Mouse (Mus musculus): ENCODE measurements around the gene Rbm38. TPM values are rescaled to one million over a fixed set of nuclear protein-coding genes. Genes with fewer than 3 reads are reported as not detected.

Rbm38 gene
- polyA plus RNA-seq, 1 experiment from 2014 or later: 69.4 TPM

GRCm38 (mm10) chr2:173042504-173043162 is 22.3 kb downstream of the Rbm38 start:
- Histone ChIP-seq H3K4me2 (ENCODE audit: low read depth, severe bottlenecking) (no peak overlapping the region), H3K9ac (ENCODE audit: low read length) (no peak overlapping the region), H3K4me1 (ENCODE audit: control insufficient read depth, insufficient read depth, low read length) (no peaks in the 10 kb centered on the region), H3K9me3 (ENCODE audit: control insufficient read depth, low read length) (no peaks in the 10 kb centered on the region), H3K4me3 (ENCODE audit: low read depth, low read length) (no peak overlapping the region), H3K27ac (replicated peaks; ENCODE audit: low read depth, low read length) (no peak overlapping the region), H3K36me3 (ENCODE audit: control insufficient read depth, insufficient read depth, low read length) (no peaks in the 10 kb centered on the region), H3K27me3 (ENCODE audit: control insufficient read depth, insufficient read depth, low read length) (no peaks in the 10 kb centered on the region)
- 75% methylated on average over 11 of the region's 11 CpGs for WGBS
- DNase-seq (ENCODE audit: low spot score) (no peak), ATAC-seq (ENCODE audit: insufficient number of reproducible peaks, low FRiP score, low TSS enrichment, low read depth) (no peak)

- no peak overlapping the region for H3K27ac ChIP-seq (replicated peaks; ENCODE audit: low read depth, low read length)
- H3K27me3 ChIP-seq (ENCODE audit: control insufficient read depth, insufficient read depth, low read length): no peaks in the 10 kb centered on the region
- DNase-seq (ENCODE audit: low spot score): no peak
- H3K4me3 ChIP-seq (ENCODE audit: low read depth, low read length): no peak overlapping the region
- no peak overlapping the region for H3K9ac ChIP-seq (ENCODE audit: low read length)
- no peaks in the 10 kb centered on the region for H3K4me1 ChIP-seq (ENCODE audit: control insufficient read depth, insufficient read depth, low read length)
- WGBS: 80% methylated on average over 18 of the region's 18 CpGs
- H3K4me2 ChIP-seq (ENCODE audit: low read depth, severe bottlenecking): no peak overlapping the region
- no peaks in the 10 kb centered on the region for H3K36me3 ChIP-seq (ENCODE audit: control insufficient read depth, insufficient read depth, low read length)
- no peaks in the 10 kb centered on the region for H3K9me3 ChIP-seq (ENCODE audit: control insufficient read depth, low read length)
- ATAC-seq (ENCODE audit: insufficient number of reproducible peaks, low FRiP score, low TSS enrichment, low read depth): no peak
Observed at GRCm38 (mm10) chr2:173044198-173044970, 24.1 kb downstream of the Rbm38 start.

- Histone ChIP-seq H3K9ac (ENCODE audit: low read length) (no peak overlapping the region), H3K4me3 (ENCODE audit: low read depth, low read length) (no peak overlapping the region), H3K4me1 (ENCODE audit: control insufficient read depth, insufficient read depth, low read length) (peaks cover 6% of the 10 kb centered on the region; the same call in 1 of the 2 replicates), H3K9me3 (ENCODE audit: control insufficient read depth, low read length) (no peaks in the 10 kb centered on the region), H3K27ac (replicated peaks; ENCODE audit: low read depth, low read length) (no peak overlapping the region), H3K4me2 (ENCODE audit: low read depth, severe bottlenecking) (no peak overlapping the region), H3K36me3 (ENCODE audit: control insufficient read depth, insufficient read depth, low read length) (no peaks in the 10 kb centered on the region), H3K27me3 (ENCODE audit: control insufficient read depth, insufficient read depth, low read length) (no peaks in the 10 kb centered on the region)
- DNase-seq (ENCODE audit: low spot score) (no peak), ATAC-seq (ENCODE audit: insufficient number of reproducible peaks, low FRiP score, low TSS enrichment, low read depth) (no peak)
- WGBS: 71% methylated on average over 15 of the region's 15 CpGs
Observed at GRCm38 (mm10) chr2:173046582-173047297, 26.4 kb downstream of the Rbm38 start.

GRCm38 (mm10) chr2:173047471-173047870 is 27.2 kb downstream of the Rbm38 start:
- ATAC-seq (ENCODE audit: insufficient number of reproducible peaks, low FRiP score, low TSS enrichment, low read depth) (no peak), DNase-seq (ENCODE audit: low spot score) (no peak)
- peaks cover 6% of the 10 kb centered on the region; the same call in 1 of the 2 replicates for H3K4me1 ChIP-seq (ENCODE audit: control insufficient read depth, insufficient read depth, low read length)
- H3K36me3 ChIP-seq (ENCODE audit: control insufficient read depth, insufficient read depth, low read length): no peaks in the 10 kb centered on the region
- H3K9ac ChIP-seq (ENCODE audit: low read length): no peak overlapping the region
- H3K27me3 ChIP-seq (ENCODE audit: control insufficient read depth, insufficient read depth, low read length): no peaks in the 10 kb centered on the region
- no peak overlapping the region for H3K27ac ChIP-seq (replicated peaks; ENCODE audit: low read depth, low read length)
- no peaks in the 10 kb centered on the region for H3K9me3 ChIP-seq (ENCODE audit: control insufficient read depth, low read length)
- WGBS: 72% methylated on average over 5 of the region's 5 CpGs
- no peak overlapping the region for H3K4me3 ChIP-seq (ENCODE audit: low read depth, low read length)
- H3K4me2 ChIP-seq (ENCODE audit: low read depth, severe bottlenecking): no peak overlapping the region

- no peaks in the 10 kb centered on the region for H3K36me3 ChIP-seq (ENCODE audit: control insufficient read depth, insufficient read depth, low read length)
- no peak overlapping the region for H3K9ac ChIP-seq (ENCODE audit: low read length)
- DNase-seq (ENCODE audit: low spot score): no peak
- no peak overlapping the region for H3K4me2 ChIP-seq (ENCODE audit: low read depth, severe bottlenecking)
- WGBS: 67% methylated on average over 17 of the region's 17 CpGs
- H3K27ac ChIP-seq (replicated peaks; ENCODE audit: low read depth, low read length): no peak overlapping the region
- H3K4me3 ChIP-seq (ENCODE audit: low read depth, low read length): no peak overlapping the region
- H3K27me3 ChIP-seq (ENCODE audit: control insufficient read depth, insufficient read depth, low read length): no peaks in the 10 kb centered on the region
- ATAC-seq (ENCODE audit: insufficient number of reproducible peaks, low FRiP score, low TSS enrichment, low read depth): no peak
- no peaks in the 10 kb centered on the region for H3K9me3 ChIP-seq (ENCODE audit: control insufficient read depth, low read length)
- H3K4me1 ChIP-seq (ENCODE audit: control insufficient read depth, insufficient read depth, low read length): peaks cover 6% of the 10 kb centered on the region; the same call in 1 of the 2 replicates
Observed at GRCm38 (mm10) chr2:173048041-173048745, 27.9 kb downstream of the Rbm38 start.

GRCm38 (mm10) chr2:173049231-173049630 is 28.9 kb downstream of the Rbm38 start:
- no peaks in the 10 kb centered on the region for H3K36me3 ChIP-seq (ENCODE audit: control insufficient read depth, insufficient read depth, low read length)
- H3K27ac ChIP-seq (replicated peaks; ENCODE audit: low read depth, low read length): no peak overlapping the region
- DNase-seq (ENCODE audit: low spot score) (no peak), ATAC-seq (ENCODE audit: insufficient number of reproducible peaks, low FRiP score, low TSS enrichment, low read depth) (no peak)
- H3K9me3 ChIP-seq (ENCODE audit: control insufficient read depth, low read length): no peaks in the 10 kb centered on the region
- 88% methylated on average over 3 of the region's 3 CpGs for WGBS
- no peak overlapping the region for H3K4me2 ChIP-seq (ENCODE audit: low read depth, severe bottlenecking)
- no peak overlapping the region for H3K4me3 ChIP-seq (ENCODE audit: low read depth, low read length)
- peaks cover 6% of the 10 kb centered on the region; the same call in 1 of the 2 replicates for H3K4me1 ChIP-seq (ENCODE audit: control insufficient read depth, insufficient read depth, low read length)
- H3K27me3 ChIP-seq (ENCODE audit: control insufficient read depth, insufficient read depth, low read length): no peaks in the 10 kb centered on the region
- no peak overlapping the region for H3K9ac ChIP-seq (ENCODE audit: low read length)

GRCm38 (mm10) chr2:173049817-173050216 is 29.5 kb downstream of the Rbm38 start:
- Histone ChIP-seq H3K4me2 (ENCODE audit: low read depth, severe bottlenecking) (no peak overlapping the region), H3K9me3 (ENCODE audit: control insufficient read depth, low read length) (no peaks in the 10 kb centered on the region), H3K36me3 (ENCODE audit: control insufficient read depth, insufficient read depth, low read length) (no peaks in the 10 kb centered on the region), H3K4me1 (ENCODE audit: control insufficient read depth, insufficient read depth, low read length) (peaks cover 6% of the 10 kb centered on the region; the same call in 1 of the 2 replicates), H3K27me3 (ENCODE audit: control insufficient read depth, insufficient read depth, low read length) (no peaks in the 10 kb centered on the region), H3K27ac (replicated peaks; ENCODE audit: low read depth, low read length) (no peak overlapping the region), H3K9ac (ENCODE audit: low read length) (no peak overlapping the region), H3K4me3 (ENCODE audit: low read depth, low read length) (no peak overlapping the region)
- WGBS: 56% methylated on average over 6 of the region's 6 CpGs
- DNase-seq (ENCODE audit: low spot score) (no peak), ATAC-seq (ENCODE audit: insufficient number of reproducible peaks, low FRiP score, low TSS enrichment, low read depth) (no peak)

All from limb, embryonic 11.5 days (tissue).